ENCODE assay signal across 10 mouse cellular contexts in the genomic region with DNA sequence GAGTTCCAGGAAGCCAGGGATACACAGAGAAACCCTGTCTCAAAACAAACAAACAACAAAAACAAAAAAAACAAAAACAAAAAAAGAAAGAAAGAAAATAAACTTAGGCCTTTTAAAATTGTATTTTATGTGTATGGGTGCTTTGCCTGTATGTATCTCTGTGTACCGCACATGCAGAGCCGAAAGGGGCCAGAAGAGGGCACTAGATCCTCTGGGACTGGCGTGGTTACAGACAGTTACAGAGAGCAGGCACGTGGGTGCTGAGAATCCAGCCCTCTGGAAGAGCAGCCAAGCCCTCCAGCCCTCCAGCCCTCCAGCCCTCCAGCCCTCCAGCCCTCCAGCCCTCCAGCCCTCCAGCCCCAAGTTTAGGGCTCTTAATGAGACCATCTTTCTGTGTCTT. TPM values are rescaled to one million over a fixed set of nuclear protein-coding genes. Genes with fewer than 3 reads are reported as not detected.
A peak's percentile ranks its signal among the peaks of the same experiment; 100 is the strongest.
DNase-seq lines count a peak whose midpoint lies in the region; ATAC-seq and TF ChIP-seq lines count a peak whose summit lies in the region.
"Had no signal": no experiment of that assay in that cellular context is flagged by ENCODE, and none has a peak within 500 bp of the region (broad histone marks: within the 10 kb centered on the region; RNA-seq: fewer than 3 reads in every experiment).

No protein-coding gene starts in this region.

- peak; percentile 71 for DNase-seq in CD4-positive, CD25-positive, alpha-beta regulatory T cell, adult 2 months (ENCODE audit: low read depth, low spot score)
- no peak for DNase-seq in left cerebral cortex, adult 2 months (ENCODE audit: extremely low spot score in 1 of 2, low spot score in 2 of 2)
- no peak for DNase-seq in left cerebral cortex, adult 9 months (ENCODE audit: low spot score in 2 of 2)
- peak; percentile 17 for DNase-seq in c-Kit-negative CD71-positive TER-119-positive erythroid progenitor cells, embryonic 14.5 days (ENCODE audit: low read depth, low spot score)
- DNase-seq in liver, embryonic 14.5 days (ENCODE audit: low read depth in 3 of 3, low spot score in 3 of 3) = peak; percentile 11 to 22 (median 20)
- peak; percentile 69 for DNase-seq in thymus, postnatal 14 days
- no peak for DNase-seq in heart, postnatal 25 days (ENCODE audit: low spot score)

- no peaks in the 10 kb centered on the region for H3K36me3 ChIP-seq in liver, embryonic 14.5 days (replicated peaks; ENCODE audit: control insufficient read depth, insufficient read depth, low read depth)
- H3K36me3 ChIP-seq: heart, embryonic 15.5 days had no signal

- TF ChIP-seq CTCF in left cerebral cortex, adult 2 months (IDR thresholded peaks at IDR 0.05) = peak; percentile 55
- TF ChIP-seq CTCF in liver, embryonic 14.5 days (IDR thresholded peaks at IDR 0.05; ENCODE audit: low read depth) = peak; percentile 79

- H3K27me3 ChIP-seq in liver, embryonic 14.5 days (ENCODE audit: control insufficient read depth, insufficient read depth, low read length) = no peaks in the 10 kb centered on the region
- H3K27me3 ChIP-seq: heart, embryonic 15.5 days had no signal

- H3K4me1 ChIP-seq in liver, embryonic 14.5 days (replicated peaks; ENCODE audit: control insufficient read depth in 2 of 2, insufficient read depth in 2 of 2, low read length in 1 of 2) = peaks cover 0 to 14% of the 10 kb centered on the region in 2 experiments; a peak in 2 of 4 replicates

- intact Hi-C loops in left cerebral cortex, adult 2 months (cut with DNase I) = no loop called here
- intact Hi-C loops in heart, postnatal 25 days (cut with DNase I) = no loop called here

- no peak for ATAC-seq in CD4-positive, CD25-positive, alpha-beta regulatory T cell, adult 4 months
- ATAC-seq in liver, embryonic 14.5 days (ENCODE audit: insufficient read depth) = no peak

- no peak overlapping the region for H3K9ac ChIP-seq in liver, embryonic 14.5 days (replicated peaks)
- H3K9ac ChIP-seq: heart, embryonic 15.5 days had no signal

- no peak overlapping the region for H3K4me3 ChIP-seq in left cerebral cortex, adult 2 months
- H3K4me3 ChIP-seq in liver, embryonic 14.5 days (ENCODE audit: insufficient read depth in 1 of 2, low read depth in 2 of 2, low read length in 2 of 2) = no peak overlapping the region
- H3K4me3 ChIP-seq: heart, embryonic 15.5 days; myocyte had no signal

- no peak for TF ChIP-seq EP300 in liver, embryonic 14.5 days (IDR thresholded peaks at IDR 0.05; ENCODE audit: low read depth)

- no peaks in the 10 kb centered on the region for H3K9me3 ChIP-seq in liver, embryonic 14.5 days (ENCODE audit: control insufficient read depth, low read length)
- H3K9me3 ChIP-seq: heart, embryonic 15.5 days had no signal

- no peak overlapping the region for H3K4me2 ChIP-seq in liver, embryonic 14.5 days (ENCODE audit: low read depth)
- H3K4me2 ChIP-seq: heart, embryonic 15.5 days had no signal

- WGBS in liver, embryonic 14.5 days (ENCODE audit: insufficient replicate concordance) = 27% methylated on average over 4 of the region's 4 CpGs

- H3K27ac ChIP-seq in left cerebral cortex, adult 2 months = no peak overlapping the region; the same call in 1 of the 2 replicates
- no peak overlapping the region for H3K27ac ChIP-seq in liver, embryonic 14.5 days
- H3K27ac ChIP-seq: heart, embryonic 15.5 days had no signal

RNA-seq across cellular contexts. Expression of gene Zfyve28, which starts 16.5 kb away (rescaled TPM):
- 1 to 10 TPM; 4.4 to 4.5 TPM for polyA plus RNA-seq in CD4-positive, CD25-positive, alpha-beta regulatory T cell, adult 4 months (2017; shearing (Covaris generic))
- 10 to 100 TPM; 50.2 to 54.2 TPM for total RNA-seq in left cerebral cortex, adult 2 months (2021)
- polyA plus RNA-seq in liver, embryonic 14.5 days (2012; rRNA removed) = 0.03 and 0.07 TPM in 2 replicates
- 0.08 TPM in 1 of 2 replicates, not detected in the other for polyA plus RNA-seq in liver, embryonic 14.5 days (2014; fragmentation: Nextera tagmentation; extraction: Ambion mirVana)
- total RNA-seq in heart, postnatal 25 days (2021) = under 1 TPM; 0.36 to 0.60 TPM

RNA-seq across cellular contexts. Expression of gene Cfap99, which starts 16.7 kb away (rescaled TPM):
- not detected for polyA plus RNA-seq in CD4-positive, CD25-positive, alpha-beta regulatory T cell, adult 4 months (2017; shearing (Covaris generic))
- 1 to 10 TPM; 1.4 to 1.5 TPM for total RNA-seq in left cerebral cortex, adult 2 months (2021)
- not detected in 2 replicates for polyA plus RNA-seq in liver, embryonic 14.5 days (2012; rRNA removed)
- not detected in 2 replicates for polyA plus RNA-seq in liver, embryonic 14.5 days (2014; fragmentation: Nextera tagmentation; extraction: Ambion mirVana)
- total RNA-seq in heart, postnatal 25 days (2021) = not detected

Comparison
In these comparisons a context has a peak if more than half of its experiments do, and no peak if none do; other contexts are left out.
1. DNase-seq: peak in CD4-positive, CD25-positive, alpha-beta regulatory T cell, adult 2 months (single experiment), c-Kit-negative CD71-positive TER-119-positive erythroid progenitor cells, embryonic 14.5 days (single experiment), liver, embryonic 14.5 days (3 of 3) and thymus, postnatal 14 days (single experiment); none in left cerebral cortex, adult 2 months (0 of 2), left cerebral cortex, adult 9 months (0 of 2) and heart, postnatal 25 days (single experiment).
2. RNA of gene Zfyve28, which starts 16.5 kb away (total RNA-seq): 50.2 to 54.2 TPM in left cerebral cortex, adult 2 months; 0.36 to 0.60 TPM in heart, postnatal 25 days; every median in the first group is over 10 times any median in the second.